ENCODE assay signal across 18 mouse cellular contexts in genomic region chr5:35441411-35441810, GRCm38 (mm10). TPM values are rescaled to one million over a fixed set of nuclear protein-coding genes. Genes with fewer than 3 reads are reported as not detected.
"Had no signal": no experiment of that assay in that cellular context is flagged by ENCODE, and none has a peak within 500 bp of the region (broad histone marks: within the 10 kb centered on the region; RNA-seq: fewer than 3 reads in every experiment).

No protein-coding gene starts in this region.

- H3K4me1 ChIP-seq: intestine, embryonic 15.5 days; limb, embryonic 12.5 days; limb, embryonic 15.5 days had no signal

- H3K27ac ChIP-seq: intestine, embryonic 15.5 days; kidney, postnatal 0 days; limb, embryonic 12.5 days; limb, embryonic 15.5 days; liver, embryonic 14.5 days; macrophage; midbrain, embryonic 13.5 days had no signal

- H3K4me3 ChIP-seq: intestine, embryonic 15.5 days; limb, embryonic 12.5 days; limb, embryonic 15.5 days; midbrain, embryonic 13.5 days had no signal

- DNase-seq: left cerebral cortex, postnatal 4 days; liver, postnatal 0 days; lung, embryonic 14.5 days; thymus, adult 18-20 months; thymus, postnatal 4 days had no signal

- H3K27me3 ChIP-seq: intestine, embryonic 15.5 days; limb, embryonic 12.5 days; limb, embryonic 15.5 days; midbrain, embryonic 13.5 days had no signal

- H3K9ac ChIP-seq: intestine, embryonic 15.5 days; limb, embryonic 12.5 days; limb, embryonic 15.5 days; liver, embryonic 14.5 days; liver, postnatal 0 days; lung, embryonic 14.5 days; midbrain, embryonic 13.5 days had no signal

- H3K4me2 ChIP-seq: intestine, embryonic 15.5 days; limb, embryonic 12.5 days; limb, embryonic 15.5 days; liver, embryonic 11.5 days; lung, embryonic 14.5 days; midbrain, embryonic 13.5 days had no signal

- ATAC-seq: intestine, embryonic 15.5 days; liver, postnatal 0 days; lung, postnatal 0 days; midbrain, embryonic 13.5 days had no signal

- H3K36me3 ChIP-seq: intestine, embryonic 15.5 days; limb, embryonic 12.5 days; limb, embryonic 15.5 days; midbrain, embryonic 13.5 days had no signal

- H3K9me3 ChIP-seq: intestine, embryonic 15.5 days; limb, embryonic 15.5 days had no signal

RNA-seq across cellular contexts. Expression of gene Hmx1, which starts 52.5 kb away (rescaled TPM):
- polyA plus RNA-seq: kidney, postnatal 0 days; limb, embryonic 15.5 days; liver, embryonic 11.5 days; liver, embryonic 14.5 days; liver, postnatal 0 days; lung, embryonic 14.5 days; lung, postnatal 0 days; macrophage; midbrain, embryonic 13.5 days; midbrain, postnatal 0 days; small intestine, adult 2 months; spleen, adult 2 months; stomach, embryonic 16.5 days had no signal
